Mouse (Mus musculus) bone marrow macrophage, adult 2 months (primary cell): Measurements from ENCODE around the gene Trcg1. TPM values are rescaled to one million over a fixed set of nuclear protein-coding genes. Genes with fewer than 3 reads are reported as not detected.

ENCODE experiments used
- H3K27ac ChIP-seq: 2 replicates; pipeline ENCODE4 v1.5.1; 2012; ENCODE audit warnings: low read depth, low read length; ENCODE audit not compliant: insufficient read depth
- H3K4me1 ChIP-seq: 2 replicates; pipeline ENCODE4 v1.6.1; 2012; ENCODE audit warnings: low read length; ENCODE audit not compliant: control insufficient read depth, insufficient read depth
- H3K4me3 ChIP-seq: 2 replicates; pipeline ENCODE4 v1.5.1; 2012; ENCODE audit warnings: mild to moderate bottlenecking, low read length, moderate library complexity; ENCODE audit not compliant: insufficient read depth
- CTCF ChIP-seq: IDR thresholded peaks from 2 replicates; pipeline ENCODE4 v1.5.1; 2012; ENCODE audit warnings: low read depth, mild to moderate bottlenecking, low read length, moderate library complexity
- POLR2A ChIP-seq: IDR thresholded peaks from 2 replicates; pipeline ENCODE4 v1.6.1; 2012; ENCODE audit warnings: mild to moderate bottlenecking, low read depth, low read length, borderline replicate concordance
- polyA plus RNA-seq: library from polyadenylated mRNA; stranded (reverse); fragments of >200 nt; gene quantifications from 2 replicates; pipeline ENCODE4 v1.2.4, GENCODE M21; 2012; ENCODE audit not compliant: missing spikeins, insufficient read depth, insufficient read length

The Trcg1 gene
- polyA plus RNA-seq, 1 experiment = not detected

DNA sequence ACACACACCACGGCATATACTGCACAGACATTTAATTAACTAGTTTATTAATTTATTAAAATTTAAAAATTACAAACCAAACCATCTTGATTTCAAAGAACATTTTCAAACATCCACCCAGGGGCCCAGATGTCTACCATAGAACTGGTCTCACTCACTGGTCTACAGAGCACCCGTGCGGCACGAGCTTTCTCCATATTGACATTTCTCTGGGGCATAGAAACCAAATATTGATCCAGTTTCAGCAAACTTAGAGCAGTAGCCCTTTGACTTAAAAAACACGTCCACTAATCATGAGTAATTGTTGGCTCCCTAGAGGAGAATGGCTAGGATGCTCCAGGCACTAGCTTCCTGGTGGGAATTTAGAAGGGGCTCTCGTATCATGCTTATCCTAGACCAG lies 50.8 kb downstream of the Trcg1 start:
- Histone ChIP-seq H3K27ac (no peak overlapping the region), H3K4me1 (0 out of 2 replicates have a peak, but pooled peaks cover 2% of the 10 kb centered on the region), H3K4me3 (no peak overlapping the region)
- TF ChIP-seq CTCF = no peak

DNA sequence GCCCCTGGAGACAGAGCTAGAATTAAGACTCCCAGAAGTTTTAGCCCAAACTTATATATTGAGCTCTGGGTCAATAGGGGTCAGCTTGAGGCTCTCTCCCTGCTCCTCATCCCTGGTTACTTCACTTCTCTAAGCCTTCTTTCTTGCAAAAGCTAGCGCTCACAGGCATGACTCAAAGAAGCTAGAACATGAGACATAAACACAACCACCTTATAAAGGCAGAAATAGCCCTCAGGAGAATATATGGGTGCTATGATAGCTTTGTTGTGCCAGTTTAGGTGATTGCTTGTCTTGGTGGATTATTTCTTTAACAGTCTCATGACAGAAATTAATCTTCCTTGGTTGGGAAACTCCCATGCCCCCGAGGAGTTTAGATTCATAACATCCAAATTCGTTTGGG lies 58.5 kb downstream of the Trcg1 start:
- H3K4me1 ChIP-seq = peaks cover 10% of the 10 kb centered on the region; the same call in 1 of the 2 replicates
- no peak overlapping the region for H3K4me3 ChIP-seq
- TF ChIP-seq CTCF (no peak), POLR2A (no peak)
- no peak overlapping the region for H3K27ac ChIP-seq

DNA sequence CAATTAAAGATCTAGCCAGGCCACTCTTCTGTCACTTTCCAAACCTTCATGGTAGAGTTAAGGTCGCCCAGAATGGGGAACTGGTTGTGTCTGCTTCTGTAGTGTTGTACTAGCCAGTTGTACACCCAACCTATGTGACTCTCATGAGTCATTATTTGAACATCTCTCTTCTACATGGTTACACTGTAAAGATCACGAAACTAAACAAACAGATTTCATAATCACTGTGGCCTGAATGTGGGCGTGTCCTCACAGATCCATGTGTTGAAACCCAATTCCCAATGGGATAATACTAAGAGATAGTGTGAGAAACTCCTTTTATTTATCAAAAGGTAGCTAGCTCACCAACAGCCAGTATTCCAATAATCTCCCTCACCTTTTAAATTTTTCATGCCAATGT lies 59.3 kb downstream of the Trcg1 start:
- H3K4me3 ChIP-seq = no peak overlapping the region
- peaks cover 12% of the 10 kb centered on the region; the same call in 1 of the 2 replicates for H3K4me1 ChIP-seq
- no peak for TF ChIP-seq POLR2A
- no peak for TF ChIP-seq CTCF
- no peak overlapping the region for H3K27ac ChIP-seq

DNA sequence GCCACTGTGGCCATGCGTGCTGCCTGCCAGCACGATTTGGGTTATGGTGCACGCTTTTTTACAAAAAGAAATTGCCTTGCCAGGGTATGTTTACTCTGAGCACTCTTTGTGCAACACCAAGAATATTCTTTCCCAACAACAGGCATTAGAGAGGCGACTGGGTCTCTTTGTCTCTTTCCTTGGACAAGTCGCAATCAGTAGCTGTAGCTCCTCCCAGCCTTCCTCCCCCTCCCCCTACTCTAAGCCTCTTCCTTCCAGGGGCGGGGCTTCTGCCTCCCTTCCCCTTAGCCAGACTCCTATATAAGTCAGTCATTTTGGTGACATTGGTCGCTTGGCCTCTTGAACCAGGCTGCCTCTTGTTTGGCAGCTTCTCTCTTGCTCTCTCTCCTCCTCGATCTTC lies 59.9 kb downstream of the Trcg1 start:
- peaks cover 14% of the 10 kb centered on the region; the same call in 1 of the 2 replicates for H3K4me1 ChIP-seq
- TF ChIP-seq POLR2A = no peak
- TF ChIP-seq CTCF = no peak
- H3K4me3 ChIP-seq = no peak overlapping the region
- H3K27ac ChIP-seq = no peak overlapping the region

DNA sequence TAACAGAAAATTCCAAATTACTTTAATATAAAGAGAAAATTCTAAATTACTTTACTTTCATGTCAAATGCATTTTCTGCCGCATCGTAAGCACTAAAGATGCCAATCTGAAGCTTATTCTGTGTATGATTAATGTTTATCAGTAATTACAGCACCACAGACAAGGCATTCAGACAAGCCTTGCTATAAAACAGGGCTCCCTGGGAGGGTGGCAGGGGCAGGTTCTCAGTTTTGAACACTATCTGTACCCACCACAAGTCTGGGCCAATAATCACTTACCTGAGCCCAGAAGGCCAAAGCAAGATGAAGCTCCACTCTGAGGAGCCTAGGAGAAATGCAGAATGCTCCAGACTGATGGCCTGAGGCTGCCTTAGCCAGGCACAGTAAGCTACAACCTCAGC lies 61.6 kb downstream of the Trcg1 start:
- Histone ChIP-seq H3K4me1 (peaks cover 20% of the 10 kb centered on the region), H3K27ac (no peak overlapping the region), H3K4me3 (no peak overlapping the region)
- TF ChIP-seq CTCF (no peak), POLR2A (no peak)

Other genes starting within 250 kb of the Trcg1 start
- 15.6 and 18.5 TPM in 2 replicates for gene Ptpn9, start 241.6 kb upstream of the Trcg1 start, polyA plus RNA-seq
- gene Sin3a, start 164.5 kb upstream of the Trcg1 start, polyA plus RNA-seq = 30.5 and 37.1 TPM in 2 replicates
- 83.8 and 117 TPM in 2 replicates for gene Man2c1, start 105.9 kb upstream of the Trcg1 start, polyA plus RNA-seq
- 11.0 and 12.5 TPM in 2 replicates for gene Neil1, start 88.3 kb upstream of the Trcg1 start, polyA plus RNA-seq
- gene Commd4, start 78.2 kb upstream of the Trcg1 start, polyA plus RNA-seq = 67.7 and 71.5 TPM in 2 replicates
- 16.3 and 17.5 TPM in 2 replicates for gene 1700017B05Rik, start 26.1 kb downstream of the Trcg1 start, polyA plus RNA-seq
- gene Ppcdc, start 203.6 kb downstream of the Trcg1 start, polyA plus RNA-seq = 28.6 and 29.5 TPM in 2 replicates
- 72.1 and 72.5 TPM in 2 replicates for gene Scamp5, start 231.5 kb downstream of the Trcg1 start, polyA plus RNA-seq